In genomic region chr1:164159781-164160180, GRCm38 (mm10) we compare ENCODE assay signal across 22 mouse cellular contexts. TPM values are rescaled to one million over a fixed set of nuclear protein-coding genes. Genes with fewer than 3 reads are reported as not detected.
A peak's percentile ranks its signal among the peaks of the same experiment; 100 is the strongest.
DNase-seq lines count a peak whose midpoint lies in the region; ATAC-seq lines count a peak whose summit lies in the region.
"Had no signal": no experiment of that assay in that cellular context is flagged by ENCODE, and none has a peak within 500 bp of the region (broad histone marks: within the 10 kb centered on the region; RNA-seq: fewer than 3 reads in every experiment).

No protein-coding gene starts in this region.

- peaks cover 92% of the 10 kb centered on the region for H3K36me3 ChIP-seq in megakaryocyte, embryonic 14.5 days (replicated peaks; ENCODE audit: low read length)
- H3K36me3 ChIP-seq in intestine, embryonic 16.5 days (ENCODE audit: control insufficient read depth, insufficient read depth, low read length): no peaks in the 10 kb centered on the region
- H3K36me3 ChIP-seq: forebrain, embryonic 12.5 days; heart, embryonic 10.5 days; heart, embryonic 15.5 days; hindbrain, embryonic 15.5 days had no signal

- peak; percentile 43 for DNase-seq in adrenal gland, adult 2 months
- DNase-seq in adrenal gland, postnatal 36 days: no peak
- DNase-seq in heart, adult 11 months: peak; percentile 84
- DNase-seq in heart, adult 8-10 months (ENCODE audit: low spot score): no peak
- DNase-seq: adrenal gland, postnatal 25 days; cerebellum, adult 2 months; cerebellum, postnatal 10 days; forebrain, postnatal 0 days; gastrocnemius, adult 2 months; kidney, adult 8-10 months had no signal

- peak overlapping the region; percentile 24 for H3K4me3 ChIP-seq in megakaryocyte, embryonic 14.5 days (replicated peaks)
- H3K4me3 ChIP-seq in intestine, embryonic 16.5 days (ENCODE audit: low read length): no peak overlapping the region
- H3K4me3 ChIP-seq: forebrain, embryonic 12.5 days; gastrocnemius, adult 2 months; heart, embryonic 10.5 days; heart, embryonic 15.5 days; hindbrain, embryonic 15.5 days had no signal

- H3K27me3 ChIP-seq in megakaryocyte, embryonic 14.5 days (replicated peaks): no peaks in the 10 kb centered on the region
- no peaks in the 10 kb centered on the region for H3K27me3 ChIP-seq in intestine, embryonic 16.5 days (replicated peaks; ENCODE audit: control insufficient read depth, insufficient read depth, low read length)
- H3K27me3 ChIP-seq: forebrain, embryonic 12.5 days; heart, embryonic 15.5 days; hindbrain, embryonic 15.5 days had no signal

- no peaks in the 10 kb centered on the region for H3K9me3 ChIP-seq in megakaryocyte, embryonic 14.5 days
- no peaks in the 10 kb centered on the region for H3K9me3 ChIP-seq in intestine, embryonic 16.5 days (ENCODE audit: control insufficient read depth, low read length)
- H3K9me3 ChIP-seq: forebrain, embryonic 12.5 days; heart, embryonic 10.5 days; heart, embryonic 15.5 days; hindbrain, embryonic 15.5 days had no signal

- H3K9ac ChIP-seq in intestine, embryonic 16.5 days (ENCODE audit: low read depth, low read length): no peak overlapping the region
- H3K9ac ChIP-seq: forebrain, embryonic 12.5 days; forebrain, postnatal 0 days; heart, embryonic 15.5 days; hindbrain, embryonic 15.5 days had no signal

- no peak for ATAC-seq in megakaryocyte, adult 5-6 weeks (ENCODE audit: poor library complexity, severe bottlenecking)
- no peak for ATAC-seq in intestine, embryonic 16.5 days
- ATAC-seq: activated CD4-positive, CD25-positive, alpha-beta regulatory T cell, adult 4 months; forebrain, postnatal 0 days; intestine, postnatal 0 days; Patski had no signal

- peaks cover 88% of the 10 kb centered on the region for H3K4me1 ChIP-seq in megakaryocyte, embryonic 14.5 days
- H3K4me1 ChIP-seq in intestine, embryonic 16.5 days (ENCODE audit: control insufficient read depth, insufficient read depth, low read length): no peaks in the 10 kb centered on the region
- H3K4me1 ChIP-seq: forebrain, embryonic 12.5 days; heart, embryonic 10.5 days; heart, embryonic 15.5 days; hindbrain, embryonic 15.5 days had no signal

- H3K4me2 ChIP-seq in intestine, embryonic 16.5 days (ENCODE audit: low read depth, low read length): no peak overlapping the region
- H3K4me2 ChIP-seq: forebrain, embryonic 12.5 days; heart, embryonic 15.5 days; hindbrain, embryonic 15.5 days had no signal

- 90% methylated on average over 2 of the region's 2 CpGs for WGBS in intestine, embryonic 16.5 days

- no peak overlapping the region for H3K27ac ChIP-seq in intestine, embryonic 16.5 days (ENCODE audit: low read length)
- H3K27ac ChIP-seq: forebrain, embryonic 12.5 days; gastrocnemius, adult 2 months; heart, embryonic 10.5 days; heart, embryonic 15.5 days; hindbrain, embryonic 15.5 days had no signal

RNA-seq across cellular contexts. Expression of gene F5, which starts 8.1 kb away (rescaled TPM):
- total RNA-seq in adrenal gland, adult 2 months (2021): 10 to 100 TPM in 1 of 2 experiments, 1 to 10 TPM in 1; 1.1 to 10.2 TPM
- 0.30 and 0.47 TPM in 2 replicates for polyA plus RNA-seq in adrenal gland, adult 2 months (2012; rRNA removed)
- 10 to 100 TPM in 1 of 2 experiments, 1 to 10 TPM in 1; 2.3 to 10.6 TPM for total RNA-seq in adrenal gland, postnatal 36 days (2021)
- total RNA-seq in heart, adult 8-10 months (2022): 10 to 100 TPM in 1 of 4 experiments, 1 to 10 TPM in 1, under 1 TPM in 2; 0.94 to 14.2 (median 1.1) TPM
- 2.2 and 15.1 TPM in 2 replicates for polyA plus RNA-seq in megakaryocyte, embryonic 14.5 days (2012; ENCODE audit: insufficient read depth, low replicate concordance)
- 40.5 and 46.2 TPM in 2 replicates for total RNA-seq in megakaryocyte, adult 5-6 weeks (2015)
- total RNA-seq in megakaryocyte, adult 5-6 weeks (2017): 29.2 and 38.5 TPM in 2 replicates
- polyA plus RNA-seq in intestine, embryonic 16.5 days (2015; fragmentation: Nextera tagmentation; extraction: Ambion mirVana): 0.32 and 0.36 TPM in 2 replicates
- total RNA-seq: MEL had no signal
- polyA plus RNA-seq: activated CD4-positive, CD25-positive, alpha-beta regulatory T cell, adult 4 months had no signal

RNA-seq across cellular contexts. Expression of gene Selp, which starts 44.7 kb away (rescaled TPM):
- total RNA-seq in adrenal gland, adult 2 months (2021): 1 to 10 TPM; 1.1 TPM
- polyA plus RNA-seq in adrenal gland, adult 2 months (2012; rRNA removed): 0.21 and 0.25 TPM in 2 replicates
- 1 to 10 TPM in 1 of 2 experiments, under 1 TPM in 1; 0.79 to 2.0 TPM for total RNA-seq in adrenal gland, postnatal 36 days (2021)
- 1 to 10 TPM in 3 of 4 experiments, under 1 TPM in 1; 0.49 to 8.6 (median 1.2) TPM for total RNA-seq in heart, adult 8-10 months (2022)
- polyA plus RNA-seq in megakaryocyte, embryonic 14.5 days (2012; ENCODE audit: insufficient read depth, low replicate concordance): 197 and 302 TPM in 2 replicates
- total RNA-seq in megakaryocyte, adult 5-6 weeks (2015): 1.4 and 2.0 TPM in 2 replicates
- total RNA-seq in megakaryocyte, adult 5-6 weeks (2017): 1.3 and 2.0 TPM in 2 replicates
- 0.10 and 0.13 TPM in 2 replicates for polyA plus RNA-seq in intestine, embryonic 16.5 days (2015; fragmentation: Nextera tagmentation; extraction: Ambion mirVana)
- total RNA-seq: forebrain, postnatal 0 days; MEL had no signal
- polyA plus RNA-seq: cerebellum, adult 2 months; embryonic facial prominence, embryonic 11.5 days; forebrain, embryonic 12.5 days; forebrain, postnatal 0 days; hindbrain, embryonic 15.5 days had no signal

Comparison
In these comparisons a context has a peak if more than half of its experiments do, and no peak if none do; other contexts are left out.
1. DNase-seq: peak in adrenal gland, adult 2 months (single experiment) and heart, adult 11 months (single experiment); none in adrenal gland, postnatal 36 days (0 of 2) and heart, adult 8-10 months (single experiment).